Mouse (Mus musculus): ENCODE measurements around the gene Clk2.

DNA sequence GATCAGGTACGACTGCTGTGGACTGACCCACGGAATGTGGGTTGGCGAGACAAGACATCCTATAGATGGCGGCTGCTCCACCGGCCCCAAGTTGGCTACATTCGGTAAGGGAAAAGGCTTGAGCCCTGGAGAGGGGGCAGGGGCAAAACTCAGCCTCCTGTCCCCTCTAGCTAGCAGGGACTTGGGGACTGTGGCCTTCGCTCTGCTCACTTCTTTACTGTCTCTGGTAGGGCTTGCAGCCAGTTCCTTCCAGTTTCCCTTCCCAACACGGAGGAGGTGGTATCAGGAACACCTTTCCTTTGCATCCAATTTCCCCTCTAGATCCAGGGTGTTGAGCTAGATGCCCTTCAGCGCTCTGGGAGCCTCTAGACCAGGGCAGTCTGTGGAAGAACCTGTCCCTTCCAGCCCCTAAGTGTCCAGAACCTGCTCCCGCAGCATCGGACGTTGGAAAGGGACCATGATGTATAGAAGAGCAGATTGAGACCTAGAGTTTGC lies 60.8 kb downstream of the Clk2 start:
- no peak for TF ChIP-seq CTCF (IDR thresholded peaks at IDR 0.05; ENCODE audit: insufficient read depth, low read length)
- no peak for TF ChIP-seq POLR2A (IDR thresholded peaks at IDR 0.05; ENCODE audit: borderline replicate concordance, extremely low read depth, low read depth, low read length)
